Mouse (Mus musculus) mouse trophoblast stem cell (cell line): ENCODE results near the gene Psenen.

Source experiments
- in situ Hi-C, 2 experiments: fragments of 300-500 bp; cut with MseI, MboI; formaldehyde crosslinking; loops; 2 replicates in 1 of 2; 3 replicates in 1 of 2; pipeline ENCODE4 v1.15.1; 2025

Psenen gene

DNA sequence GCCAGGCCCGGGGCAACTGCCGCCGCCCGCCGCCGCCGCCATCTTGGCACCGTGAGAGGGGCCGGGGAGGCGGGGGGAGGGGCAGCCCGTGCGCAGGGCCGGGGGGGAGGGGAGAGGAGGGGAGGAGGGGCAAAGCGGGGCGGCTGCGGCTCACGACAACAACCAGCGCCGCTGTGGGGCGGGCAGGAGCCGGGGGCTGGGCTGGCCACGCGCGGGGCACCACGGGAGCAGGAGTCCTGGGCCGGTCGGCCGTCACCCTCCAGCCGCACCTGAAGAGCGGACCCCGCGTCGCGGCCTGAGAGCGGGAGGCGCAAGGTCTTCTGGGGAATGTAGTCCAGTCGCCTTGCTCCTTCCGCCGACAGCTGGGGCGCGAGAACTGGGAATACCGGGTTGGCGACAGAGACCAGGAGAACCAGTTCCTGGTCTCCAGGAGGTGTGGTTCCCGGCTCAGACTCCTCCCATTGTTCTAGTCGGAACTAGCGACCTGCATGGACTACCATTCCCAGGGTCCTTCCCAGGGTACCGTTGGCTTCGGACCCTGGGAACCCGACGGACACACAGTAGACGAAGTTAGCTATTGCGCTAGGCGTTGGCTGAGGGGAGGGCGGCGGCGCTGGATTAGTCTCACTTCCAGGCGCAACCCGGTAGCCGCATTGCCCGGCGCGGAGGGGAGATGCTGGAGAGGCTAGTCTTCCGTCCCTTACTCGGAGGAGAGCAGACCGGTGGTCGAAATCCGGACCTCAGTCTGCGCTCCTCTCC lies 25.4 kb upstream of the Psenen start, which contains the start of gene Kmt2b:
Gene Kmt2b (minus strand): TSS at position 51 of the 759 bp plus-strand sequence.
- in situ Hi-C loops, result no loop called here

DNA sequence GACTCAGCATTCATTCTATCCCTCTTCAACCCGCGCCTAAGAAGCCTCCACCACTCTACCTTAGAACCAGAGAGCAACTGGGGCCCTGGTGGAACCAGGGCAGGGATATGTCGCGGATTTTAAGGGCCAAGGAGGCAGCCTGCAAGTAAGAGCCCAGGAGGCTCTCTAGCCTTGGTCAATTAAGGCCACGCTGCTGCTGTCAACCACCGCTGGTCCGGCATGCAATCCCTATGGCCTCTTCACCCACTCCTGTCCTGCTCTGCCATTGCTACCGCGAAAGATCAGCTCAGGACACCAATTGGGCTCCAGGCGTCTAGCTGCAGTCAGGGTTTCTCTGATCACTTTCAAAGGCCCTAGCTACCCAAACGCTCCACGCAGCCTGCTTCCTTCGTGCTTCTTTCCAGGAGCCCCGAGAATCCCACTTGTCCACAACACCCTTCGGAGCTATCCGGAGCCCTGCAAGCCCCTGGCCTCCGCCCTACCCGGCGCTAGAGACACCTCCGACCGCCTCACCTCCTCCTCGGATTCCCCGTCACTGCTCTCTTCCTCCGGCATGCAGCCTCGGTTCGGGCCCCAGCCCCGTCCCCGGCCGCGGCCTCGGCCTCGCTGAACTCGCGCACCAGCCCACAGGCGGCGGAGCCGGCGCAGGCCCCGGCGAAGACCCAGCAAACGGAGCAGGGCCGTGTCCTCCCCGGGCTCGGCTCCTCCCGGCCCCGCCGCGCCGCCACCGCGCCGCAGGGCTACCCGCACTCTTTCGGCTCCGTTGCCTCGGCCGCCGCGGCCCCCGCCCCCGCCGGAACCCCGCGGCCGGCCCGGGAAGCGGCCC lies 24.6 kb upstream of the Psenen start:
- in situ Hi-C loops, result no loop called here

DNA sequence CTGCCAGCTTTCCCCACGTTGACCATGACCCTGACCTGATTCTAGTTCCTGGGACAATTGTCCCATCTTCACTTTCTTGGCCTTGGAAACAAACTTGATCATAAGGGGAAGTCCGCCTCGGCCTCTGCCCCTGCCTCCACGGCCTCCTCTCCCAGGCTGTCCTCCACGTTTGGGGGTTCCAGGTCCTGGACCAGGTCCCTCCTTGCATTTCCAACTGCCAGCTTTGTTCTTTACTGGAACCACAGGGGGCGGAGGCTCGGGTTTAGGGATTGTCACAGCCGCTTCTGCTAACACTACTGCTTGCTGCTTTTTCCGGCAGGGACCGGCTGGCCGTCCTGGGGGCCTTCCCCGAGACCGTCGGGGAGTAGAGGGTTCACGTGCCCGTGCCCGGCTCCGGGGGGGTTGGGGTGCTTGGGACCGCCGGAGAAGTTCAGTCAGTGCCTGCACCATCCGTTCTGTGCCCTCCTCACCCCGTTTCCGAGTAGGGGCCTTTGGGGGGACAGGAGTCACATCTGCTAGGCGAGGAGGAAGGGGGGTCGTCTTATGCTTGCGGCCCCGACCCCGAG lies 23.1 kb upstream of the Psenen start:
- in situ Hi-C loops, result no loop called here

DNA sequence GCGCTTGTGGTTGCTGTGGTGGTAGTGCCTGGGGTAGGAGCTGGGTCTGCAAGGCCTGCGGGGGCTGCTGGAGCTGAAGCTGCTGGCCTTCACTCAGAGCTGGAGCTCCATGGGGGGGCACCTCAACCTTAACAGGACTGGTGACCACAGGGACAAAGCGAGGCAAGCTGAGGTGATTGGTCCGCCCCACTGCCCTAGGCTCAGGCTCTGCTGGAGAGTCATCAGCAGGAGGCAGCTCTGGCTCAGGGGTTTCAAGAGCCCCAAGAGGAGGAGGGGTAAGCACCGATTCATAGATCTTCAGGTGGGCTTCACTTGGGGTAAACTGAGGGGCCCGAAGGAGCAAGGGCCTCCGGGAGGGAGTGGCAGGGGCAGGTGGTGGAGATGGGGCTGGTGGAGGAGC lies 21.7 kb upstream of the Psenen start:
- in situ Hi-C loops, result no loop called here

DNA sequence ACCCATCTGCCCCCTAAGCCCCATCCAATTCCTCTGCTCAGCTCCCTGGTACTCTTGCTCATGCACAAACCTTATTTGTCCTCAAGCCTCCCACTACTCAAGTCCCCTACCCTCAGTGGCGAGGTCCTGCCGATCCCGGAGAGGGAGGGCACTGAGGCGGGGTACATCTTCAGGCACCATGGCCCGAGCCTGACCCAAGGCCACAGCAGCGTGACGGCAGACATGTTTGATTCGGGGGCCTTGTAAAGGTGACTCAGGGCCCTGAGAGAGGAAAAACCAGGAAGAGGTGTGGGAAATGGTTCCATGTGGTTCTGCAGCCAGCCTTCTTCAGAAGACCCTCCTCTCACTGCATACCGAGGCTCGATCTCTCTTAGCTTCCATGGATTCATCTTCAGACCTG lies 20.9 kb upstream of the Psenen start:
- in situ Hi-C loops, result no loop called here

DNA sequence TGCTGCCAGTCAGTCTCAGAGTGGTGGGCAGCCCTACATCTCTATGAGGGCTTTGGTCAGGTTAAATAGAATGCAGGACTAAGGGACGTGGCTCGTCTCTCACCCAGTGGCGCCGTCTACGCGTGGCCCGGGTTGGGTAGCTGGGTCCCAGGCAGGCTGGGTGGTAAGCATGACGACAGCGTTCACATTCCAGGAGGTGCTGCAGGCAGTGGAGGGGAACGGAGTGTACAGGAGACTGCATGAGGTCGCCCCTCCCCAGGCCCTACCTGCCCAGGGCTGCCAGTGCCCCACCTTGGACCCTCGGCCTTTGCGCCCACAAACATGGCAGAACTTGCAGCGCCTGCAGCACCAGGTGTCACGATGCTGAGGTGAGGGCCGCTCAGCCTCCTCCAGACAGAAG lies 18.1 kb upstream of the Psenen start:
- in situ Hi-C loops, result no loop called here

DNA sequence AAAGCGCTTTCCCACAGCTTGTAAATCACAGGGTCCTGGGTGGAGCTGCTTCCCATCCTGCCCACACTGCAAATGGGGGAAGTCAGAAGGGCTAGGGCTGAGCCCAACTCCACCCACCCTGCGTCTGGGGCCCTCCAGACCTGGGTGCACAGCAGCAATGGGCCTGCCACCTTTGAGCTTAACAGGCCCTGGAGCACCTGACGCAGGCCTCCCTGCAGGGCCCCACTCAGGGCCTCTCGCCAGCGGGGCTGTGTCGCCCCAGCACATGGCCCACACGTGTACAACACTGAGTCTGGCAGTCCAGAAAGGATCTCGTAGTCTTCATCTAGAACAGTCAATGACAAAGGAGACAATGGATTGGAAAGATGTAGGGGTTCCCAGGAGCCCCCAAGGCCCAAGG lies 16.5 kb upstream of the Psenen start:
- in situ Hi-C loops, result no loop called here

DNA sequence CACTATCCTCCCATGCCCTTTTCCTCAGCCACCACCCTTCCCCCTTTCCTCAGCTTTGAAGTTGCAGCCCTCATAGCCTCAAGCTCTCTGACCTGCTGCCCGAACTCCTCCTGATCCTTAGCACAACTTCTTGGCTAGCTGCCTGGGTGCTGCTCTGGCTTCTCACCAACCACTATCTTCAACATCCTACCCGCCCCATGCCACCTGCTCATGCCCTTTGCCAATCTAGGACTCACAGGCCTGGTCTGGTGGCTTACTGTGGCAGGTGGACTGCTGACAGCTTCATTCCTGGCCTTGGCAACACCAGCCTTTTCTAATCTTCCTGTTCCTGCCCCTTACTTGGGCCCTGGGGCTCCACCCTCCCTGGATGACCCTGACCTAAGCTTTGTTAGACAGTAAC lies 9.5 kb upstream of the Psenen start:
- in situ Hi-C loops, result no loop called here

DNA sequence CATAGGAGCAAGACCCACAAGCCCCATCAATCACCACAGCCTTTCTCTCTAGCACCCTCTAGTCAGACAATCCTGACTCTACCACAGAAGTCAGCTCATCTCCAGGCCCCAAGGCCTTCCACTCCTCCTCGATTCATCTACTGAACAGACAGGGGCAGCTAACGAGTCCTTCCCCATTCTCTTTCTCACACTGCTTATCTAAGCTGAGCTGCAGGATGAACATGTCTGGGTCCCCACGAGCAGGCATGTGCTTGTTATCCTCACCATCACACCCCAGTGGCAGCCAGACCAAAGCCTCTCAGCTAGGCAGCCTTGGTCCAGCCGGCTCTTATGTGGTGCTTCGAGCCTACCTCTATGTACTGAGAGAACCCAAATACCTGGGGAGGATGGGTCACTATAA lies 9.0 kb upstream of the Psenen start:
- in situ Hi-C loops, result no loop called here

DNA sequence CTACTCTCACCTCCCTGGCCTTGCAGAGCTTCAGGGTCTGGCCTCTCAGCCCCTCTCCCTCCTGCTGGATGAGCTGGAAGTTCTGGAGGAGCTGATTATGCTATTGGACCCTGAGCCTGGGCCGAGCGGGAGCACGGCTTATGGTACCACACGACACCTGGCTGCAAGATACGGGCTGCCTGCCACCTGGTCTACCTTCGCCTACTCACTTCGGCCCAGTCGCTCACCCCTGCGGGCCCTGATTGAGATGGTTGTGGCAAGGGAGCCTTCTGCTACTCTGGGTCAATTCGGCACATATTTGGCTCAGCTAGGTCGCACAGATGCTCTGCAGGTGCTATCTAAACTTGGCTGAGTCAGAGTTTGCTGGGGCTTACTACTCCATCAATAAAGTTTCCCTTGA lies 4.1 kb upstream of the Psenen start:
- in situ Hi-C loops, result no loop called here

DNA sequence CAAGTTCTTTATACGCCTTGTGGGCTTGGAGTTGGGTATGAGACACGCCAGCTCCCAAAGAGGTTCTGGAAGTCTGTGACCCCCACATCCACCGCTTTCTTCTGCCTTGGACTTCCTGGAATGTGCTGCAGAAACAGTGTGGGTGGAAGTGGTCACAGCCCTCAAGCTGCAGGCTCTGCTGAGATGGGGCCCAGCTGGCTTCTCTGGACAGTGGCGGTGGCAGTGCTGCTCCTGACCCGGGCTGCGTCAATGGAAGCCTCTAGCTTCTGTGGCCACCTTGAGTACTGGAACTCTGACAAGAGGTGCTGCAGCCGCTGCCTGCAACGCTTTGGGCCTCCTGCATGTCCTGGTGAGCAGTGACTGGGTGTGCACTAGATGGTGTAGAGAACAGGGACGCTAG lies 2.6 kb upstream of the Psenen start:
- in situ Hi-C loops, result no loop called here

DNA sequence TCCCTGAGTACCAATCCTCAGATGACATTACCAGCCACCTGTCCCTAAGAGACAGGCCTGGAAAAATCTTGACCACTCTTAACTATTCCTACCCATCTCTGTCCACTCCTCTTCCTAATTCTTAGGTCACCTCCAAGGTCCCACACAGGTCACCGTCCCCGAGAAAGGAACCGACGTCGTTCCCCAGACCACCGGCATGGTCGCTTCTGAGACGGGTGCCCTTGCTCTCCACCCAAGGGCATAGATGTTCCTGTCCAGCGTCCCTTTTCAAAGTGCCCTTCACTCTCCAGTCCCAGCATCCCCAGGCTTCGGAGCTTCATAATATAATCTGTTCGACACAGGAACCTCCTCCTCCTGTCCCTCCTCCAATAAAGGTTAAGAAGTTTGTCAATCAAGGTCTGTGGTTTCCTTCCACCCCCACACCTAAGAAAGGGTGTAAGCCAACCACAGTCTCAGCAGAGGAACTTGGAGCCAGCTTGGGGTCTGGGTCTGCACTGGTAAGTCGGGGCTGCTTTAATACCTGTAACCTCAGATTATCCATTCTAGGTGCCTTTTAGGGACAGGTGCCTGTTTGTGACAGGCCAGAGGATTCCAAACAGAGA lies 1.6 kb upstream of the Psenen start, which contains the start of gene Igflr1:
Gene Igflr1 (plus strand): TSS at position 458 of the 602 bp plus-strand sequence.
- in situ Hi-C loops, result no loop called here

DNA sequence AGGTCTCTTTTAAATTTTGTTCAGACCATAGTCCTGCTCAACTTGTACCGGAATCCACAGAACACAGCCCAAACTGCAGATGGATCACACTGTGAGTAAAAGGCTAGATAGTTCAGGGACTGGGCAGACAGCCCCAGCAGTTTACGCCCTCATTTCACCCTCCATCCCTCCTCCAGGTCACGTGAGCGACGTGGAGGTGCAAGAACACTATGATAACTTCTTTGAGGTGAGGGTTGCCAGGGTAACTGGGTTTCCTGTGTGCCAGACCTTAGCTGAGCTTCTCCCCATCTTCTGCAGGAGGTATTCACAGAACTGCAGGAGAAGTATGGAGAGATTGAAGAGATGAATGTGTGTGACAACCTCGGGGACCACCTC lies 466 bp upstream of the Psenen start:
- in situ Hi-C loops, result no loop called here

DNA sequence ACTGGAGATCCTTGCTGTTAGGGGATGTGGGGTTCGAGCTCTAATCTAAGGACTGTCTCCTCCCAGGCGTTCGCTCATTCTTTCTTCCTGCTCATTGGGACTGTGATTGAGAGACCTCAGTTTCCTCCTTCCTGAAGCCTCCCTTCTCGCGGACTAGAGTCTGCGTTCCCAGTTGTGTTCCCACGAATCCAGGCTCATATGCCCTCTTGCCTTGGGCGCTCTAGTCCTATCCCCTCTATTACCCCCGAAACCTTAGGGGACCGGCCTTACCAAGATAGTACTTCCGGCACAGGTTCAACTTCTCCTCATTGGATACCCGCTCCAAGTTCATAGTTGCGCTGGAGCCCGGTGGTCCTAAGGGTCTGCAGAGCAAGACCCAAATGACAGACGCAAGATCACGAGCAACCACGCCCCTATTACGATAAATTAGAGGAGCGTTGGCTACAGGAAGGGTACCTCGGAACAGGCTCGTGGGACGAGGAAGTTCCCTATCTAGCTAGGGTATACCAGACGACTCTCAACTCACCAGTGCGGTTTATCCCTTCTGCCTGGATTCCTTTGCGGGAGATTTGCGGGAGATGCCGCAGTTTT lies 806 bp downstream of the Psenen start:
- in situ Hi-C loops, result no loop called here

DNA sequence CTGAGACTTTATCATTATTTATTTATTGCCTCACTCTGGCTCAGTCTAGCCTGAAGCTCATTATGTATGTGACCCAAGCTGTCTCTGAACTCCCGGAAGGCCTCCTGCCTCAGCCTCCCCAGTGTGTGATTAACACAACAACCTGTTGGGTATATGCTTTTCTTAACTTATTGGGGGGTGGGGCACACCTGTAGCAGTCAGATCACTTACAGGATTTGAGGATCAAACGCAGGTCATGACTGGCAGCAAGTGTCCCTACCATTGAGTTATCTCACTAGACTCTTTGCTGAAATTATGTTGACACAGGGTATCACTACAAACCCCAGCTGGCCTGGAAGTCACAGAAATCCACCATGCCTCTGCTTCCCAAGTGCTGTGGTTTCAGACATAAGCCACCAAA lies 3.1 kb downstream of the Psenen start:
- in situ Hi-C loops, result no loop called here

DNA sequence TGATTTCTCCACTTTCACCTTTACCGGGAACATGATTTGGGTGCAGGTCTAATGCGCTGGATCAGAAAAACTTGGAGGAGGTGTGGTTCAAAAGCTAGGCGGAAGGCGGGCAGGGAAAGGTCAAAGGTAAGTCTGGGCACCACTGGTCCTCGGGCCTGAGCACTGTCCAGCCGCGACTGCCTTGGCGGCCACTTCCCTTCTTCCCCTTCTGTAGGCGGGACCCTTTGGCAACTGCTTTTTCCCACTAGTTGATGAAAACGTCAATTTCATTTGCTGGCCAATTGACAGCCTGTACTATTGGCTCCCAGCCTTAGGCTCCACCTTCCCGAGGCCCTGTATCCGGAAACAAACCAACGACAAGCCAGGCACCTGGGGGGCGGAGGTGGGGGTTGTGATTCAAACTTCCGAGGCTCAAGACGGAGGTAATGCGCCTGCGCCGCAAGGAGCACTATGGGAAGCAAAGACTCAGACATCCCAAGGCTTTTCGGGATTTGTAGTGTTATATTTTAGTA lies 3.9 kb downstream of the Psenen start, which contains the start of gene Lin37:
Gene Lin37 (minus strand): TSS at position 396 of the 512 bp plus-strand sequence.
- in situ Hi-C loops, result no loop called here

DNA sequence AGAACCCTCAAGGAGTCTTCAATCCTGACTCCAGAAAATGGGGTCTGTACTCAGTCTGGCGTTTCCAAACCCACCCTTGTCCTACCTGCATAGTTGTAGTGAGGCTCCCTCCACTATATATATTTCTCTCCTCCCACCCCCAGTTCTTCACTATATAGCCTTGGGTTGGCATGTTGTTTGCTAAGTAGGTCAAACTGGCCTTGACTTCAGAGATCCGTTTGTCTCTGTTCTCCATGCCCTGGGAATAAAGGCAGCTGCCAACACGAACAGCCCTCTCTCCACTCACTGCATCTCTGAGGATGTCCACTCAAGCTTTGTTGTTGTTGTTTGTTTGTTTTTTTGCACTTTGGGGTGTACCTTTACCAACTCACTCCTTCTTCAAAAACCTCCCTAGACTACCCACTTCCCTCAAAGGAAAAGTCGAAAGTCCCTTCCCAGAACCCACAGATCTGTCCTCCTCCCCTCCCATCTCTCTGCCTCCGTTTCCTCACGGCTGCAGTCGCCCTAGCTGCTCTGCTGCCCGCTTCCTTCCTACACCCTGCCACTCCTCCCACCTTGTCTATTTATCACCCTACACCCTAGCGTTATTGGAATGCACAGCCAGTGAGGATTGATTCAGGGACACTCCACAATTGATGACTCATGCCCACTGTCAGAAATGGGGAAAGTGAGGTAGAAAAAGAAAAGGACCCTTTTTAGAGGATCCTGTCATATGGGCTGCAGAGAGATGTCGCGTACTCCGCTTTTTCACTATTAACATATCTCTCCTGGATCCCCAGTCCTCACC lies 4.6 kb downstream of the Psenen start:
- in situ Hi-C loops, result no loop called here

DNA sequence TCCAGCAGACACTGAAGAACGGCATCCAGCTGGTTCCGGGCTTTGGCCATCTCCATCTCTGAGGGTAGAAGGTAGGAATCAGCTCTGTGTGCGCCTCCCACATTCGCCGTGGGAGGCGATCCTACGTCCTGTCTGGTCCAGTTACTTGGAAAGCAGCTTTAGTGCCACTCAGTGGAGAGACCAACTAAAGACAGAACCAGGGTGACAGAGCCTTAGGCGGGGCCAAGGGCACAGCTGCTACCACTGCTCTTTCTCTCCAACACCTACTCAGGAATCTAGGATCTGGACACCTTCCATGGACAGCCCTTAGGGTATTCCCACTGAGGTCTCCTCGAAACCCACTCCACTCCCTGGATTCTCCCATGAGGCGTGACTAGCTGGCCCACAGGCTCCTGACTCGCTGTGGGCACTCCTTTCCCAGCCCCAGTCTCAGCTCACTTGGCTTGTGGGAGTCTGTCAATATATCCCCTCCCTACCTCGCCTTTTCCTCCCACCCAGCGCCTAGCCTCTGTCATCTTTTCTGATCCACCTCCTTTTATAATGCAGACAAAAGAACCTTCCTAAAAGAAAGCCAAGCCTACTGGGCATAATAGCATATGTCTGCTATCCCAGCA lies 5.4 kb downstream of the Psenen start:
- in situ Hi-C loops, result no loop called here

DNA sequence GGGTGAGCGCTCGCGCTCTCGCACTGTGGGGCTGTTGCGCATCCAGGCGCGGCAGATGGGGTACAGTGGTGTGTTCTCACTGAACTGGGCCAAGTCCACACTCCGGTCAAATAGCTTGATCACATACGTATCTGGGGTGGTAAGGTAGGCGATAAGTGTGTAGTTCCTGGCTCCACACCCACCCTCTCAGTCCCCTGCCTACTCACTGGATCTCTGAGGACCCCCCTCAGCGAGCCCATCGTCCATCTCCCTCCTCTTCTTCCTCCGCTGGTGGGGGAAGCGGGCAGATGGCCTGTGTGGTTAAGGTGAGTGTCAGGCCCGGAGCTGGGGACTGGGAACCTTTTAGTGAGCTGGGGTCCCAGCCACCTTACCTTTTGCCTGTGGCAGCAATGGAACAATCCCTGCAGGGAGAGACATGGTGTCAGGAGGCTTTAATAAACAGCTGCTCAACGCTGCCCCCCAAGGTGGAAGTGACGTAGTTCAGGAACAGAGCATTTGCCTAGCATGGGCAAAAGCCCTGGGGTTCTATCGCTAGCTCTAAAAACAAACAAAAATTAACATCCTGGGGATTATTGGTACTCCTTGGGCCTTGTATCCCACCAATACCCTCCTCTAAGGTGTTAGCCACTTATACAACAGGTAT lies 6.4 kb downstream of the Psenen start:
- in situ Hi-C loops, result no loop called here
